Mouse (Mus musculus): ENCODE results near the gene Mgst1. TPM values are rescaled to one million over a fixed set of nuclear protein-coding genes. Genes with fewer than 3 reads are reported as not detected.
A peak's percentile ranks its signal among the peaks of the same experiment; 100 is the strongest.

Gene Mgst1
- total RNA-seq (2021): 10 to 100 TPM; 12.9 to 13.9 TPM
- long read RNA-seq, experiment 1, partial matches to known transcripts: 0 of 2 reads
- long read RNA-seq, experiment 1, other reads (novel, unspliced or antisense): 0 of 2 reads
- long read RNA-seq, experiment 2, transcript Mgst1-201 (4 exons, 1,167 nt): major isoform, 6 of 8 reads
- long read RNA-seq, experiment 2, partial matches to known transcripts: 2 of 8 reads
- long read RNA-seq, experiment 2, other reads (novel, unspliced or antisense): 0 of 8 reads

DNA sequence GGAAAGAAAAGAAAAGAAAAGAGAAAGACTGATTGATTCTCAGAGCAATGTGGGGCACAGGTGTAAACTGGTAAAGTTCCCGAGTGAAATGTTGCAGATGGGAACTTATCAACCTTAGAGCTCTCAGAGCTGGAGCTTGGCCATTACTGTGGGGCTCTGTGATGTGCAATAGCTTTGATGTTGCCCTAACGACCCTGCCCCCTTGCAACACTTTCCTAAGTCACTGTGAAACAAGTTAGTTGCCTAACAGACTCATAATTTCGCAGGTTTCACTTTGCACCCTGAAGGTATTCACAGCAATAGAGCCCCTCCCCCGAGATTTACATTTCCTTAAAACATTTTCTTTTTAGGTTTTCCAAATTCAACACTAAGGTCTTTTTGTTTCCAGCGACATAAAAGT is at the start of gene Mgst1:
Gene Mgst1, plus strand, starts transcription at position 387 of the 400 bp plus-strand sequence.
- DNase-seq: no peak

DNA sequence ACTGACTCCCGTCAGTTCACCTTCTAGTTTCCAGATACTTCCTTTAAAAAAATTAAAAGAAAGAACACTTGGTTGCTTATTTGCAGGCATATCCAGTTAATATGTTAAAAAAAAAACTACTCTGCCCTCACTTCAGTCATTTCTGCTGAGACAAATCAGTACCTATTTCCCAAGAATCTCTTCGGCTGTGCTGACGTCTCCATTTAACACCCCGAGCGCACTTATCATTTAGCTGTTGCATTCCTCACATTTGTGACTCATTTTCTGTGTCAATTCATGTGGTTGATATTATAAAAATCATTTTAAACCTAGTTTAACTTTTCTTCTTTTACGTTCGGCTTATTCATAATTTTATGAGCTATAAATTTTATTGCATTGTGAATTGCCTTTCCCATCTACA is 47.7 kb upstream of the Mgst1 start:
- no peak for DNase-seq

DNA sequence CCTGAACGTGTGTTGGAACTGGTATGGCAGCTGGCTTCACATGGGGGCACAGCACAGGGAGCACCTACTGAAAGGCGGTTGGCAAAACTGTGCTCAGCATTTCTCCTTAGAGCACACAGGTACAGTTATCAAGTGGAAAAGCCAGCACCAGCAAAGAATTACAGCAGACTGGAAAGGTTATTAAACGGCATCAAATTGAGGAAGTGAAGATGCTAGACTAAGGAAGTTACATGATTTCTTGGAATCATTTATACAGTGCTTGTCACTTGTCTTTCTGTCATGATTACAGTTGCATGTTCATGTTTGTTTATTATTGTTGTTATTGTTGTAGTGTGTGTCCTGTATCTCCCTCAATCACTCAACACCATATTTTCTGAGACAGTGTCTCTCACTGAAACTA is 45.1 kb upstream of the Mgst1 start:
- DNase-seq: no peak

GRCm38 (mm10) chr6:138099646-138100045 is 40.5 kb upstream of the Mgst1 start:
- DNase-seq: no peak

- DNase-seq: no peak
Measured at GRCm38 (mm10) chr6:138101843-138102242, 38.3 kb upstream of the Mgst1 start.

- no peak for DNase-seq
Measured at GRCm38 (mm10) chr6:138102940-138103339, 37.2 kb upstream of the Mgst1 start.

DNA sequence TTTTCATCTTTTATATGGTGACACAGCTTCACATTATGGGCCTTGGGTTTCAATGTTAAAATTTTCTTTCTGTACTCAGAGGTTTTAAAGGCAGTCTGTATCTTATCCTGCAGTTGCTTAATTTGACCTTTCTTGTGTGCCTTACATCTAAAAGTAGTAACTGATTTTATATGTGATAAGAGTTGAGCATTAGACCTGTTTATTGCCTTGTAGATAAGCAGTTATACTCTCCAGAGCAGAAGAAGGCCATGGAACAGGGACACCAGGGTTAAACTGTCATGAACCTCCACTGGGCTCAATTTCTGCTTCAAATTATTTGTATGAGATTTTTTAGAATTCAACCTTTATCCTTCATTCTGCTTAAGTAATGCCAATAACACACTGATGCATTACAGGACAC is 35.6 kb upstream of the Mgst1 start:
- no peak for DNase-seq

GRCm38 (mm10) chr6:138117496-138117895 is 22.6 kb upstream of the Mgst1 start:
- DNase-seq: no peak

DNA sequence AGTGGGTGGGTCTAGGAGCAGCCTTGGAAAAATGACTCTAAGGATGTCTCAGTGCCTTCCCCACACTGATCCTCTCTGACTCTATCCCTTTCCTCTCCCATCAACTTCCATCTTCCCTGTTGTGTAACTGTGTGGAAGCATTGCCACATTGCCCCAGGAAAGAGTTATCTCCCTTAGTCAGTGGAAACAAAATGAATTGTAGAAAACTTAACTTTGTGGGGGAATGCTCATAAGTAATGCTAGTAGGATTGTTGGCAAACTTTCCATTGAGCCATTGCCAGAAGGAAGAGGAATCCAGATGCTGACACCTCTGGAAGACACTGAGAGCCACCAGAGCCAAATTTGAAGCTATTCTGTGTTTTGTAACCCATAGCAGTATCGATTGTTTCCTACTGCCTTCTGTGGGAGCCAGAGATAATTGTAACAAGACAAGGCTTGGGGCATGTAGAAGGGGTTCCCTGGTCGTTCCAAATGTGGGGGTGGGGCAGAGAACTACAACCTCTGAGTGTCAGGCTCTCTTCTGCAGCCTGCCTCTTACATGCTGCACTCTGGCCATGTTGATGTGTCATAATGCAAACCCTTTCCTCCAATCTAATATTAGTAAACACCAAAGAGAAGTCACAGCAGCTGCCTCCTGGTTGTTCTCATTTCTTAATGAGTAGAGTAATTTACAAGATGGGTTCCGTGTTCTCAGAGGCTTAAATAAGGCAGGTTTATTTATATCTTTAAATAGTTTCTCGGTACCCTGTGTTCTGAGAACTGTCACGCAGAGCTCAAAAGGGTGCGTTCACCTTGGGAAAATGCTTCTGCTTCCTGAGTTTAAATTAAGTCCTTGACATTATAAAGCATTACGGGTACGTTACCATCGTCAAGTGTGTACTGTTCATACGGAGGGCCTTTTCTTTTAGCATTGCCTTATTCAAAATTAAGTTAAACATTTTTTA is 11.5 kb upstream of the Mgst1 start:
- no peak for DNase-seq

- no peak for DNase-seq
Measured at GRCm38 (mm10) chr6:138130541-138130940, 9.6 kb upstream of the Mgst1 start.

- peak; percentile 24 for DNase-seq
Measured at GRCm38 (mm10) chr6:138140336-138140735, 220 bp downstream of the Mgst1 start.

- DNase-seq: peak; percentile 57
Measured at GRCm38 (mm10) chr6:138141111-138141592, 1.0 kb downstream of the Mgst1 start.

DNA sequence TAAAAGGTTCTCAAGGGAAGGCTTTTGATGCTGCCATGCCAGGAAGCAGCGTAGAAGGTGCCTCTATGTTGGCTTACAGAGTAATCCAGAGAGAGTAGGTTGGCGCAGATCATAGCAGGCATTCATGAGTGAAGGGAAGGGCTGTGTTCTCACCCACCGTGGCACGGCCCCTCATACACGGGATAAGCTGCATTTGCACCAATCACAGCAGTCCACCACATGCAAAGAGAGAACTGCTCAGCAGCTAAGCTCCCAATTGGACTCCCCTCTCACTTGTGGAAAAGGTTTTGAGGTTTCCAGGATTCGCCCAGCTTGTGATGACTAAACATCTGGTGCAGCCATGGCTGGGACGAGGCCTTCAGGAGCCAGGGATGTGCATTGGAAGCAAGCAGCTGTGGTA is 2.5 kb downstream of the Mgst1 start:
- no peak for DNase-seq

DNA sequence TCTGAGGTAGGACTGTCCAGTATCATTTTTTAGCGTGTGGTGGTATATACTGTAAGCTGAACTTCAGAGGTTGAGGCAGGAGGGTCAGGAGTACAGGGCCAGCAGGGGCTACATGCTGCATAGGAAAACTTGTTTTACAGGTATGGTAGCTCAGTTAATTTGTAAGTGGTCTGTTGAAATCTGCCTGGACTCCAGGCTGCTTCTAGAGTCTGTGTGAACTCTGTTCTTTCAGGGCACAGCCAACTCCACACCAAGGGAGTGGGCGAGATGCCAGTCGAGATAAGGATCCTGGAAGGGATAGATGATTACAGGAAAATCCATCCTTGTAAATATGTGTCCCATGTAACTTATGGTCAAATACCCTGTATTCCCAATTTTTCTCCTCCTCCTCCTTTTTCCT is 3.3 kb downstream of the Mgst1 start:
- DNase-seq: no peak

- peak; percentile 89 for DNase-seq
Measured at GRCm38 (mm10) chr6:138153111-138153510, 13.0 kb downstream of the Mgst1 start.

GRCm38 (mm10) chr6:138163920-138164319 is 23.8 kb downstream of the Mgst1 start:
- peak; percentile 36 for DNase-seq

- no peak for DNase-seq
Measured at GRCm38 (mm10) chr6:138171480-138172224, 31.5 kb downstream of the Mgst1 start.

Other genes starting within 250 kb of the Mgst1 start
- gene Slc15a5, start 60.4 kb upstream of the Mgst1 start, total RNA-seq (2021): not detected